Mouse (Mus musculus) forebrain, embryonic 11.5 days (tissue): ENCODE measurements around the gene Pxn. TPM values are rescaled to one million over a fixed set of nuclear protein-coding genes. Genes with fewer than 3 reads are reported as not detected.

Experiments
- ATAC-seq: fragments of 200-750 bp; cut with Nextera tagmentation; replicated peaks from 2 replicates; pipeline ENCODE4 v1.8.0; 2017; ENCODE audit warnings: moderate TSS enrichment; ENCODE audit not compliant: low FRiP score
- DNase-seq: peaks from one replicate; pipeline ENCODE4 v3.0.0-alpha.2; 2017; ENCODE audit warnings: low spot score
- H3K27ac ChIP-seq: fragments of 300-500 bp; sonication (generic); 2 replicates; pipeline ENCODE4 v1.5.1; 2014; ENCODE audit warnings: low read depth, low read length
- H3K27me3 ChIP-seq: fragments of 300-500 bp; sonication (generic); 2 replicates; pipeline ENCODE4 v1.6.1; 2014; ENCODE audit warnings: mild to moderate bottlenecking, low read length, mixed read lengths; ENCODE audit not compliant: control insufficient read depth, insufficient read depth
- H3K36me3 ChIP-seq: fragments of 300-500 bp; sonication (generic); 2 replicates; pipeline ENCODE4 v1.6.1; 2014; ENCODE audit warnings: mild to moderate bottlenecking, low read length, moderate library complexity, mixed read lengths; ENCODE audit not compliant: control insufficient read depth, insufficient read depth
- H3K4me1 ChIP-seq: fragments of 300-500 bp; sonication (generic); replicated peaks from 2 replicates; pipeline ENCODE4 v1.6.1; 2014; ENCODE audit warnings: low read length, mixed read lengths; ENCODE audit not compliant: control insufficient read depth, insufficient read depth
- H3K4me2 ChIP-seq: fragments of 300-500 bp; sonication (generic); 2 replicates; pipeline ENCODE4 v1.6.1; 2014; ENCODE audit warnings: low read depth, mild to moderate bottlenecking, low read length, moderate library complexity, mixed read lengths; ENCODE audit not compliant: severe bottlenecking
- H3K4me3 ChIP-seq: fragments of 300-500 bp; sonication (generic); 2 replicates; pipeline ENCODE4 v1.5.1; 2014; ENCODE audit warnings: low read depth, low read length
- H3K9ac ChIP-seq: fragments of 300-500 bp; sonication (generic); 2 replicates; pipeline ENCODE4 v1.6.1; 2014; ENCODE audit warnings: low read length
- H3K9me3 ChIP-seq: fragments of 300-500 bp; sonication (generic); 2 replicates; pipeline ENCODE4 v1.6.1; 2016; ENCODE audit warnings: low read length, mixed read lengths; ENCODE audit not compliant: control insufficient read depth
- WGBS: fragments of 180-500 bp; shearing (Covaris S2); extraction: QIAGEN DNeasy Blood & Tissue Kit; methylation state at CpG from one replicate; pipeline ENCODE4 v1.1.7; 2014; 5-methylcytosine and 5-hydroxymethylcytosine counted together
- polyA plus RNA-seq: library from polyadenylated mRNA; unstranded; fragments of >200 nt; fragmentation: Nextera tagmentation; extraction: Ambion mirVana; gene quantifications from 2 replicates; pipeline ENCODE4 v1.2.1, GENCODE M21; 2014

The Pxn gene
- polyA plus RNA-seq, 1 experiment from 2014 or later: 12.3 TPM

DNA sequence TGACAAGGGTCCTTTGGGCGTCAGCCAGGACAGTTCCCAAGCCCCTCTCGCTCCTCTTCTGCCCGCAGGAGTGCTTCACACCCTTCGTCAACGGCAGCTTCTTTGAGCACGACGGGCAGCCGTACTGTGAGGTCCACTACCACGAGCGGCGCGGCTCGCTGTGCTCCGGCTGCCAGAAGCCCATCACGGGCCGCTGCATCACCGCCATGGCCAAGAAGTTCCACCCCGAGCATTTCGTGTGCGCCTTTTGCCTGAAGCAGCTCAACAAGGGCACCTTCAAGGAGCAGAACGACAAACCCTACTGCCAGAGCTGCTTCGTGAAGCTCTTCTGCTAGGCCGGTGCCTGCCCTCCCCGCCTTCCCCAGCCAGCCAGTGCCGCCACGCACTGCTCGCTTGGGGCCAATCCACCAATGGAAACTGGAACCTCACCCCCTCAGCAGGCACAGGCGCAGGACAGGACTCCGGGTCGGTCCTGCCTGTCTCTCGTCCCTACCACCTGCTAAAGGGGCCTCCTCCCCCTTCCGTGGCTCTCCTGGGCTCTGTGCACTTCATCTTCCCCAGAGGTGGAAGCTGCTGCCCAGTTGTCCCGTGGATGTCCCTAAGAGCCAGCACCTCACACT, 47.4 kb downstream of the Pxn start:
- ATAC-seq: no peak
- no peak overlapping the region for H3K27ac ChIP-seq
- H3K36me3 ChIP-seq: no peaks in the 10 kb centered on the region
- H3K4me1 ChIP-seq: no peaks in the 10 kb centered on the region
- H3K9me3 ChIP-seq: no peaks in the 10 kb centered on the region
- 88% methylated on average over 33 of the region's 33 CpGs for WGBS
- H3K4me2 ChIP-seq: no peak overlapping the region
- no peak for DNase-seq
- no peak overlapping the region for H3K9ac ChIP-seq
- H3K27me3 ChIP-seq: no peaks in the 10 kb centered on the region
- no peak overlapping the region for H3K4me3 ChIP-seq

DNA sequence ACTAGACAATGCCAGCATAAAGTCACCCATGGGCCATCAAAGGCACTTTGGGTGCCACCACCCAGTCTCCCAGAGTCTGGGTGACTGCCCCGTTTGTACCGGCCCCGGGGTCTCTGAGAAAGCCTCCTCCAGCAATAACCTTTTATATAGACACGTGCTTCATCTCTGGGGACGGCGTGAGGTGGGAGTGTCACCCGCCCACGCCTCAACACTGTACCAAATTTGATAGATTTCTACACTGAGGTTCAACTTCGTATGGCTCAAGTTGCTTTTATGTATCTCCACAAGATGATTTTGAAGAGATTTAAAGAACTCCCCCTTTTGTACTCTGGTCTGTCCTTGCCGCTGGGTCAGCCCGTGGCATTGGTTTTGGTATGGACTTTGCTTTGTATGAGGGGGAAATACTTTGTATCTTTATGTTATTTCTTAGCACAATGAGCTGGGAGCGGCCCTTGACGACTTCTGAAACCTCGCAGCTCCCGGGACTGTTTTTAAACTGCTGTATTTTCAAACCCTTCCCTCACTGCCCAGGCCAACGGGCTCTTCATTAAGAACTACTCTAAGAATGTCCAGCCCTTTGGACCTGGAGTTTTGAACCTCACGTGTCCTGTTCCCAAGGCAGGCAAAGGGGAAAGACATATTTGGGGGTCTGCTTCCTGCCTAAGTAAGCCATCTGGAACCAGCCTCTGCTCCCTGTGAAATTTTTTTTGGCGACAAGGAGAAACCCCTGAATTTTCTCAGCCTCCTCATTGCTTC, 48.2 kb downstream of the Pxn start:
- Histone ChIP-seq H3K4me1 (no peaks in the 10 kb centered on the region), H3K27me3 (no peaks in the 10 kb centered on the region), H3K27ac (no peak overlapping the region), H3K36me3 (no peaks in the 10 kb centered on the region), H3K4me3 (no peak overlapping the region), H3K4me2 (no peak overlapping the region), H3K9ac (no peak overlapping the region), H3K9me3 (no peaks in the 10 kb centered on the region)
- ATAC-seq (no peak), DNase-seq (no peak)
- WGBS: 92% methylated on average over 18 of the region's 18 CpGs

DNA sequence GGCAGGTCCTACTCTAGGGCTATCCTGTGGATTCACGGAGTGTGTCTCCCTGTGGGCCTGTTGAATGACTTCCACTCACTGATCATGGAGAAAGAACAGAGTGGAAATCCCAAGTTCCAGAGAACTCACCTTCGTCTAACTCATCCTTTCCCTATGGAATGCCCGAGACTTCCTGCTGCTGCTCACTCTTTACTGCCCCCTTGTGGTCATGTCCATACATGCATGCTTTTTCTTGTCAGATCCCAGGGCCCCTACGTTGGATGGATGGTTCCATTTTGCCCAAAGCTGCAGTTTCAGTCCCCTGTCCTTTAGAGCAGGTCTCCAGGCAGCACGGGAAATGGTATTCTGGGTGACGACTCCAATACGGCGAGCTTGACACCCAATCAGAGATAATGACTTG, 49.7 kb downstream of the Pxn start:
- Histone ChIP-seq H3K27me3 (no peaks in the 10 kb centered on the region), H3K36me3 (peaks cover 3% of the 10 kb centered on the region; the same call in 1 of the 2 replicates), H3K4me2 (no peak overlapping the region), H3K9ac (no peak overlapping the region), H3K4me3 (no peak overlapping the region), H3K9me3 (no peaks in the 10 kb centered on the region), H3K4me1 (peaks cover 8% of the 10 kb centered on the region), H3K27ac (no peak overlapping the region)
- peak; percentile 87 for DNase-seq
- no peak for ATAC-seq
- WGBS: 10% methylated on average over 8 of the region's 8 CpGs

- Histone ChIP-seq H3K27me3 (no peaks in the 10 kb centered on the region), H3K9ac (no peak overlapping the region), H3K4me3 (no peak overlapping the region), H3K27ac (no peak overlapping the region), H3K4me2 (no peak overlapping the region), H3K4me1 (peaks cover 8% of the 10 kb centered on the region), H3K9me3 (no peaks in the 10 kb centered on the region), H3K36me3 (peaks cover 12% of the 10 kb centered on the region)
- 92% methylated on average over 14 of the region's 14 CpGs for WGBS
- DNase-seq (no peak), ATAC-seq (no peak)
Measured at GRCm38 (mm10) chr5:115558182-115558794, 51.8 kb downstream of the Pxn start.

GRCm38 (mm10) chr5:115559237-115560101, 53.0 kb downstream of the Pxn start, which contains the start of gene Rplp0:
Gene Rplp0, plus strand, starts transcription at chr5:115559467.
- Histone ChIP-seq H3K27ac (peak within 1 kb of the TSS; percentile 63), H3K36me3 (peaks cover 12% of the 10 kb centered on the region), H3K27me3 (no peaks in the 10 kb centered on the region), H3K9me3 (no peaks in the 10 kb centered on the region), H3K4me2 (peak within 1 kb of the TSS; percentile 66), H3K9ac (peak within 1 kb of the TSS; percentile 97), H3K4me3 (peak within 1 kb of the TSS; percentile 90), H3K4me1 (peaks cover 9% of the 10 kb centered on the region)
- ATAC-seq: peak; percentile 99
- under 1% methylated on average over 77 of the region's 78 CpGs for WGBS
- DNase-seq: peak; percentile 99

DNA sequence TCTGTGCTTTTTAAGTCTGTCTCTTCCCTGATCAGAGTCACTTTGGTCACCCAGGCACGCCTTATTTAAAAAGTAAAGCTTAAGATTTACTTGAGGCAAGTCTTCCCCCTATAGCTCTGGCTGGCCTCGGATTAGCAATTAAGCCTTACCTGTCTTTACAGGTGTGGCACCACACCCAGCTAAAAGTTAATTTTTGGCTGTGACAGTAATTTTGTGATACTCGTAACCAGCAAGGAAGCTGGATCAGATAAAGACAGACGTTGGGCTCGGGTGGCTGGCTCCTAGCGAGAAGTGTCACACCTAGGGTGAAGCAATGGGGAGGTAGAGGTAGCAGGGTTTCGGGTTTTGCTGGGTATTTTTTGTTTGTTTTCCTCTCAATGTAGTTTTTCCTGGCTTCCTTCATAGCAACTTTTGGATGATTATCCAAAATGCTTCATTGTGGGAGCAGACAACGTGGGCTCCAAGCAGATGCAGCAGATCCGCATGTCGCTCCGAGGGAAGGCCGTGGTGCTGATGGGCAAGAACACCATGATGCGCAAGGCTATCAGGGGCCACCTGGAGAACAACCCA, 53.9 kb downstream of the Pxn start:
- peak overlapping the region; percentile 97 for H3K9ac ChIP-seq
- 45% methylated on average over 13 of the region's 13 CpGs for WGBS
- H3K9me3 ChIP-seq: no peaks in the 10 kb centered on the region
- no peak for DNase-seq
- H3K27ac ChIP-seq: no peak overlapping the region
- peaks cover 12% of the 10 kb centered on the region for H3K36me3 ChIP-seq
- peak overlapping the region; percentile 90 for H3K4me3 ChIP-seq
- H3K4me2 ChIP-seq: peak overlapping the region; percentile 66
- H3K27me3 ChIP-seq: no peaks in the 10 kb centered on the region
- no peak for ATAC-seq
- peaks cover 14% of the 10 kb centered on the region for H3K4me1 ChIP-seq

DNA sequence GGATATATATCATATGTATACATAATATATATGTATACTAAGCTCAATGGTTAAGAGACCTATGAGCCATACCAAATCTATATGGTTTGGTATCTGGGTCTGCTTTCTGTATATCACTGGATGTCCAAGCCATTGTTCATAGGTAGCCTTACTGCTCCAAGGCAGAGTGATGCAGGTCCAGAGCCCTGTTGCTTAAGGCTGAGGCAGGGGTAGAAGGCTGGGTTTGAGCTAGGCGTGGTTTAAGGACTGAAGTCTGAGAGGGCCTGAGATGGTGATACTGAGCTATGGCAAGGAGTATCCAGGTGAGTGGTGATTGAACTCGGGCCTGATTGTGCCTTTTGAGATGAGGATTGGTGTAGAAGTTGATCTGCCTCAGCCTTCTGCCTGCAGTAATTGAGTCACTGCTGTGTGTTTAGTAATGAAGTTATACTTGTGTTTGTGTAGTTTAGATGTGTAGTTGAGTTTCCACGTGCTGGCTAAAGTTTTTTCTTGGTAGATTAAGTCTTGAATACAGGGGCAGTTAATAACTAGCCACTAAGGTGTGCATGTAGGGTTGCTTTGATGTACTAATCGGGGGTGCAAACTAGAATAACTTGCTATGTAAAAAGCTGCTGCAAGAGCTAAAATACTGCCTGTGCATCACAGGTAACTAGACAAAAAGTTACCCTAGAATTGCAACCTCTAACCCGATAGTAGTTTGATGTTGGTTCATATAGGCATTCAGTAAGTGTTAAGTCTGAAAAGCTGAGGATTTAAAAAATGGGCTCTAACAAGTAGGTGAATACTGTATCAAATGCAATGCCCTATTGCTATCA, 57.5 kb downstream of the Pxn start:
- WGBS: 46% methylated on average over 5 of the region's 5 CpGs

More for the DNA sequence above, 57.5 kb downstream of the Pxn start:
- no peaks in the 10 kb centered on the region for H3K9me3 ChIP-seq
- H3K4me1 ChIP-seq: peaks cover 23% of the 10 kb centered on the region
- no peak for DNase-seq
- ATAC-seq: no peak
- no peaks in the 10 kb centered on the region for H3K27me3 ChIP-seq
- H3K4me3 ChIP-seq: no peak overlapping the region
- H3K4me2 ChIP-seq: no peak overlapping the region
- H3K36me3 ChIP-seq: peaks cover 12% of the 10 kb centered on the region
- H3K9ac ChIP-seq: no peak overlapping the region
- H3K27ac ChIP-seq: no peak overlapping the region
